Mouse (Mus musculus): Measurements from ENCODE around the gene L2hgdh.

The L2hgdh gene

DNA sequence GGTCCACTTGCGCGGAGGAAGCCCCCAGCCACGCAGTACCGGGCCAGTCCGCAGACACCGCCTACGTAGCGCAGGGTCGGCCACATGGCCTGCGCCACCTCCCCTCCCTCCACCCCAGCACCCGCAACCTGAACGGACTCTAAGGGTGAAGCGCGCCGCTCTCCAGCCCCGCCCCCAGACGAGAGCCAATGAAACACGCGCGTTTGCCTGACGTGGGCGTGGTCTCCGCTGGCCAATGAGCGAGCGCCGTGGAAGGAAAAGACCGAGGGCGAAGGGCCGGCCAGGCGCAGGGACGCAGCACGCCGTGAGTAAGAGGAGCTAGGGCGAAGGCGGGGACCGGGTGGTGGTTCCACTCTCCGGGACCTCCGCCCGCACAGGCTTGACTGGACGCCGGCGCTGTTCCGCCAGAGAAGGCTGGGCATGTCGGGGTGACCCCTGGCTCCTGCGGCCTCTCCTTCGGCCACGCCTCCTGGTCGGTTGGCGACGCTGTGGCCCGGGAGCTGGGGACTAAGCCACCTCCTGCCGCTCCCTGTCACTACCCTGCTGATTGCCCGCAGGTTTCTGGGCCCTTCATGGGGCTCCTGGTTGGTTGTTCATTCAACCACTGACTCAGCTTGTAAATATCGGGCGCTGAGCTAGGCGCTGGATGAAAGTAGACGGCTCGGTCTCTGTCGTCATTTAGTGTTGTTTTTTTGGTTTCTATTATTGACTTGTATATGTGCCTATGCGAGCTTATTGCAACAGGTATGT lies at the start of gene L2hgdh, which contains the start of gene Atp5s:
Gene L2hgdh, minus strand, starts transcription at position 163 of the 750 bp plus-strand sequence.
Gene Atp5s, plus strand, starts transcription at position 240 of the 750 bp plus-strand sequence.
- peak; percentile 93 for DNase-seq

DNA sequence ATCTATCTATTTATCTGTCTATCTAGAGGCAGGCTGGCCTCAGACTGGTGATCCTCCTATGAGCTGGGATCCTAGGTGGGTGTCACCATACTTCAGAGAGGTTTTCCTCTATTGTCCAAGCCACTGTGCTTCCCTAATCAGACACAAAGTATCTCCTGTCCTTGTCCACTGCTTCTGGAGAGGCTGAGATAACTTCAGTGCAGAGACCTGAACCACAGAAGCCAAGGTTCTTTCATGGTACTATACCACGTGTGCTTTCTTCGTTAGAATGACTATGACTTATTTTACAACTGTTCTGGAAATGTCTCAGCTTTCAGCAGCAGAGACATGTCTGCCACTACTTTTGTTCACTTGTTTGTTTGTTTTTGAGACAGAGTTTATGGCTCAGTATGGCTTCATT lies 44.2 kb upstream of the L2hgdh start:
- DNase-seq = no peak

DNA sequence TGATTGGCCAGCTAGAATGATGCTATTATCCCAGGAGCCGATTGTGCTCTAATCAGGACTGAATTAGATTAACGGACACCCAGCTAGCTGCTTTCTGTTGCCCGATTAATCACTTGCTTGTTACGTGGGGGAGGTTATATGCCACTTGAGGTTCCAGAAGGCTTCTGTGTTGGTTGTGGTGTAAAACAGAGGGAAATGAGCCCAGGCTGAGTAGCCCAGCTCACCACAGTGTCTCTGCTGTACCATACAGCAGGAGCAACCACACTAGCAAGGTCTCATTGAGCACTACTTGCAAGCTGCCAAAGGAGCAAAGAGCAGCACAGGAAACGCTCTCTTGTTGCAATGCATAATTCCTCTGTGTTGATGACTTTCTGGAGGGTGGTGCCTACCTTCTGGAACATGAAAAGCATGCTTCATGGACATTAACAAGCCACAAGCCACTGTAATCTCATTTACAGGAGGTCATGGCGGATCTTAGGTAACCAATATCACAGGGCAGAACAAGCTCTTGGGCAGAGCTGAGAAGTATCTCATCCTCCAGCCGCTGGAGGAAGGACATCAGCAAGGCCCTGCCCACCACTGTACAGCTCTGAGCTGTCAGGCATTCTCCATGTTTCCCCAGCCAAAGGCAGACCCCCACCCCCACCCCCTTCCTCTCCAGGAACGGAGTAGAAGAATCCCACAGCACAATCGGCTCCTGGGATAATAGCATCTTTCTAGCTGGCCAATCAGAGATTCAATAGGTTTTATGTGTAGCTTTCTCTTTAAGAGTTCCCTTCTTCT lies 43.0 kb upstream of the L2hgdh start:
- DNase-seq = no peak

DNA sequence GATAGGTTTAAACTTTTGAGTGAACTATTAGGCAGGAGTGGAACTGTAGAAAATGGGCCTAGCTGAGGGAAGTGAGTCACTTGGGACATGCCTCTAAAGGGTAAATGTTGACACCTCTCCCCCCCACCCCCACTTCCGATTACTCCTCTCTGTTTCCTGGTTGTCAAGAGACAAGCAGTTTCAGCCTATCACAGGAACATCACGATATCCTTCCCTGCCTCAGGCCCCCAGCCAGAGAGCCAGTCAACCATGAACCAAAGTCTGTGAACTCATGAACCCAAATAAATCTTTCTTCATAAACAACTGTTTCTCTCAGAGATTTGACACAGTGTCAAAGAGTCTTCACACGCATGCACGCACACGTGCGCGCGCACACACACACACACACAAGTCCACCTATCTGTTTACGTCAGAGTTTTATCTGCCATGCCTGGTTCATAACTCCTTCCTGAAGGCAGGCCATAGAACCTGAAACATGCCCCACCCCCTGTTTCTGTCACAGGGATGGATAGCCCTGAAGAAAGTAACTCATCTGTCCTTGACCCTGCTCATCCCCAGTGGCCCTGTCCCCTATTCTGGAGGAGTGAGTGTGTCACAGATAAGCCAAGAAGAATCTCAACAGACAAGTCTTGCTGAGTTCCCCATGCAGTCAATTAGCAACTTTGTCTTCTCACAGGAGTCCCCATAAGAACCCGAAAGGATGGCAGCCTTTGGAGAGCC lies 41.7 kb upstream of the L2hgdh start:
- DNase-seq = no peak

DNA sequence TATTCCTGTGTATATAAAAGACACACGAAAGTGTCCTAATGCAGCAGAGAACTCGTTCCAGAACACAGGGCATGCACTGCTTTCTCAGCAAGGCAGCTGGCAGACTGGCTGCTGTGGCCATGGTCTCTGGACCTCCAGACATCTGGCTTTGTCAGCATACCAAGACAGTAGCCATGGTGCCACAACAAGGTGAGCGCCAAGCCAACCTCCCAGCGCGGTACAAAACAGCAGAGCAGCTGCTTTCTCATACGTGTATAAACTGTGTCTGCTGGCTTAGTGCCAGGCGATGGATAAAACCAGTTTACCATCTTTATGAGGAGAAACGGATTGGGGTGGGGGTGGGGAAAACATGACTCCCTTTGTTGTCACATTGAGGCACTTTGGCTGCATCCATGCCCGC lies 40.9 kb upstream of the L2hgdh start:
- no peak for DNase-seq

DNA sequence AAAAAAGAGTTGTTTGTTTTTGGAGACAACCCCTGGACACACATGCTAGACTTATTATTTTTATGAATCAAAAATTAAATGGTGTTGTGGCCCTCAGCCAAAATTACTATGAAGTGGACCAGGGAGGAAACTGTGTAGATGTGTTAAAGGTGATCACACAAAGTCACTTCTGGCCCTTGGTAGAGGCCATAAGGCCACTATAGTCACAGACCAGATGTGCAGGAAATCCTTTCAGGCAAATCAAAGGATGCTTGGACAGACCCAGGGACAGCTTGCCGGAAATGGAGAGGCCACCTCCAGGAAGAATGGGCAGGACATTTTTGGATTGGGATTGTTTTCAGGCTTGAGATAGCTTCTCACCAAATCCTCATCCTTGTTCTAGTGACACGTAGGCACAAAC lies 36.9 kb upstream of the L2hgdh start:
- DNase-seq = no peak

DNA sequence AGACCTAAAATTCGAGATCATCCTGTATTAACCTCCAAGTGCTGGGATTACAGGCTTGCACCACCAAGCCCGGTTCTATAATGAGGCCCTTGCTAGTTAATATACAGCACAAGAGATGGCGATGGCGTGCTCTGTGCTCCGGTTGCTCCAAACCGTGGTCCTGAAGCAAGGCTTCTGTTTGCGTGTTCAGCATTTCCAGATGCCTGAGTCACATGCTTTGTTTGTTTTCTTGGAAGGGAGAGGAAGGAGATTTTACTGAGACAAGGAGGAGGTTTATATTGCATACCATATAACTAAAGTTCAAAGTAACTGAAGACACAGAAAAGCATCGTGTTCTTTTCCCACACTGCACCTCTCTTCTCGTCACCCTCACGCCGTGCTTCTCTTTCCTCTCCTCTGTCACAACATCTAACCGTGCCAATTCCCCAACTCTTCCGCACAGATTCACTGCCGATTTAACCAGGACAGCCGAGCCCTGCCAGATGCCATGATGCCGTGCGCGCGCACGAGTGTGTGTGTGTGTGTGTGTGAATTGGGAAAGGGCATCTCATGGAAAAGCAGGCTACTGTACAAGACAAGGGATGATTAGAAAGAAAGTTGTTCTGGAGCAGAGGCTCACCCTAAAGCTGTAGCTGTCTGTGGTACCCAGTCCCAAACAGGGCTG lies 36.2 kb upstream of the L2hgdh start:
- DNase-seq = no peak

DNA sequence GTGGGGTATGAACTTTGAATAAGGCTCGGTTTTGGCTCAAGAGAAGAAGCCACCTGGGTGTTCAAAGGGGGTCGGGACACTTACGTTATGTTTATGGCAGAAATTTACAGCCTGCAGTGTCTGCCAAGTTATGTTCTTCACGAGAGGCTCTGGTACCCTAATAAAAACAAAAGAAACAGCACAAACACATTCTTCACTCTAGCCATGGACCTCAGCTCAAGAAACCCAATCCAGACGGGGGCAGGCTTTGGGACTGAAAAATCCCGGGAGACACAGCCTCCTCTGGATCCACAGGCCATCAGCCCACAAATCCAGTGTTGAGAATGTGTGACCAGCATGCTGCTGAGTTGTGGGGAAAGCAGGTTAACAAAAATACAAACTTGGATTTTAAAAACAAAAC lies 35.3 kb upstream of the L2hgdh start:
- DNase-seq = no peak

DNA sequence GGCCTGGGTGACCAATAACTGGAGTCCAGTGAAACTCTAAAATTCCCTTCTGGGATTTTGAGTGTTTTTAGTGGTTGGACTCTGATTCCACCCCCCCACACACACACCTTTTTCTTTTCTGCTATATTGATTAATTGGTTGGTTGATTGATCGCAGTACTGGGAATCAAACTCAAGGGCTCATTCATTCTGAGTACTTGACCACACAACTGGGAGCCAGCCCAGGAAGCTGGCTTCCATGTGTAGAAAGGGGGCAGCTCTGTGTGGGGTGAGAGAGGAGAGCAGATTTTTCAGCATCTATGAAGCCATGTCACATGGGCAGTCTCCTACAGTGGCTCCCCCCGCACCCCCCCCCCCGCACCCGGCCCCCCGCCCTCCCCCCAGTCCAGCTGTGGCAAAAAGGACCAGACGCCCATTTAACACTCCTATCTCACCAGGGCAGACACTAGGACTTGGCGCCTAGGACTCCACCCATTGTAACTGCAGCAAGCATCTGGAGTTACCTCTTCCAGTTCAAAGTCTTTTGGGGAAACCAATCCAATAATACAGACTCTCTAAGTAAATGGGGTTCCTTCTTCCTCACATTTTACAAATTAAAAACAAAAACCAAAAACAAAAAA lies 34.7 kb upstream of the L2hgdh start:
- no peak for DNase-seq

DNA sequence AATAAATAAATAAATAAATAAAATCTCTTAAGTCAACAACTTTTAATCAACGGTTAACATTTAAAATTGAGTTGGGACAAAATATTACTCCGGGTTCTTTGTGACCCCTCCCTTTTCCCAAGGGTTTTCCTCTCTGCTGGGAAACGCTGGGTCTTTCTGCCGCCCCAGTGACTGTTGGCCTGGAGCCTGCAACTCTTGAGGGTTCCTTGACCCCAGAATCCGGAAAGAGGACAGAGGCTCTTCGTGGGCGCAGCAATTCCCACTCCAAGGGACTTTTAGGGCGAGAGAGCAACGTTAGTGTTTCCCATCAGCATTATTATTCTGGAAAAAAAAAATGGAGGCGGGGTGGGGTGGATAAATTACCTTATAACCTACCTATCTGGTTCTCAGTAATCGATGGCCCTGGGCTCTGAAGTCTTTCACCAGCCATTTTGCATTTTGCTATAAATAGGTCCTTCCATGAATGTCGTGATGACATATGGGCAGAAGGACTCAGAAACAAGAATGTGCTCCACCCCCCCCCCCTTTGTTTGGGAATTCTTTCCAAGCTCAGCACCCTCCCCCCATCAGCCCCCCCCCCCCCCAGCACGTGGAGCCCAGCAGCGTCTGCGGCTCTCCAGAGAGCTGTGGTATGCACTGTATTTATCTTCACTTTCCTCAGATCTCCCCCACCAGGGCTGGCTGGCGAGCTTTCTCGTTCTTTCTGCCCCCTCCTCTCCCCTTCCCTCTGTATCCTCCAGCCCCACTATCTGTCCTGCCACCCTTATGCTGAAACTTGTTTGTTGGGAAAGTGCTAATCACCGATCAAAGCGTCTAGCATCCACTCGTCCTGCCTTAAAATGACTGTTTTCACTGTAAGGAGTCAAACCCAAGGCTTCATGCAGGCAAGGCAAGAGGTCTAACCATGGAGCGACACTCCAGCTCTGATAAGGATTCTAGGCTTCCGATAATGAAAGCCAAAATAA lies 33.8 kb upstream of the L2hgdh start:
- no peak for DNase-seq

DNA sequence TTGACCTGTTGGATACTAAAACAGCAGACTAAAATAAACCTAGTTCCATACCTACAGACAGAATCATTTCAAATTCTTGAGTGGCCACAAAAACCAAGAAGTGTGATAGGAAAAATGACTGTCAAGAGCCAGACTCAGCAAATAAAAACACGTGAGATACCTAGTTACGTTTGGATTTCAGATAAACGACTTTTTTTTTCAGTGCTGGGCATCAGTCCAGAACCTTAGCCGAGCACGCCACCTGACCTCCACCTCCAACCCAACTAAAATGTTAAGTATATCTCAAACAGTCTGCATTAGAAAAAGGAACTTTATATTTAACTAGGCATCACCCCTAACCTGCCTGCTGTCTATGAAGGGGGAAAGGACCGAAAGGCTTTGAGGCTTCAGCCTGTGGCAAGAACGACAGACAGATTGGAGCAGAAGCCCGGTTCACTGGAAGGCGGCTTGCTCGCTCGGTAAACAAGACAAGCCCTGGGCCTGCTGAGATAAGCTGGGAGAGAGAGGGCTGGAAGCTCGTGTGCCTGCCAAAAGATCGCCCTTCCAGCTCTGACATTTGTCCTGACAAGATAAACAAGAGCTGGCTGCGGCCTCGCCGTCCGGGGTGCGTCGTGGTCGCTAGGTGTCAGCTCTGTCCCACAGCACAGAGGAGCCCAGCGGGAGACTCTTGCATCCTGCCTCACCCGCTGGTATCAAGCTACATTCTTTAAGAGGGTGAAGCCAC lies 32.9 kb upstream of the L2hgdh start:
- DNase-seq = peak; percentile 62

DNA sequence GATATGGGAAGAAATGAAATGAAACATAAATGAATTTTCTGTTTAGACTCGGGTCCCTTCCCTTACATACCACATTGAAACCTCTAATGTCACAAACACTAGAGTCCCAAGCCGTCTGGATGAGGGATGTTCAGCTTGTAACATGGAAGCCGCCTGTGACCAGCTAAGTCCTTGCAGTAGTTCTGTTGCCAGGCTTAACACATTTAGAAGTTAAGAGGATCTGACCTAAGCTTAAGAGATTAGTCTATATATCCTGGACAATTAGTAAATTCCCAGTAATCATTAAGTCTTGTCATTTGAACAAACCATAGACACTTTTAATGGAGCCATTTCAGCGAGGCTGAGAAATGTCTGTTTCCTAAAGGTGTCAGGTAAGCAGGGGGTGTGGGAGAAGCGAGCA lies 31.3 kb upstream of the L2hgdh start:
- no peak for DNase-seq

DNA sequence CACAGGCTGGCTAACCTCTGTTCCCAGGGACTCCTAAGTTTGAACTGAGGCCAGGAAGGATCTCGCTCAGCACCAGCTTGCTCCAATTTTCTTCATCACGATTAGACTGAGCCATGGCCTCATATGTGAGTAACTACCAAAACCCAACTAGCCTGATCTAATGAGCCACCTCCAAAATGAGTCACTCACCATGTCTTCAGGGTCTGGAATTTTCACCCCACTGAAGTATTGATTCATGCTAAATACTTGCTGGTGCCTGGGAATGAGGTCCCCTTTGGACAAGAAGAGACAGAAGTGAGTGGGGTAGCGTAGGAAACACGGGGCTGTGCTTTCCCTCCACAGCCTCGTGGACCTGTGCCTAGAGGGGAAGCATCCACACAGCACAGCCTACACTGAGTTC lies 29.3 kb upstream of the L2hgdh start:
- DNase-seq = no peak

DNA sequence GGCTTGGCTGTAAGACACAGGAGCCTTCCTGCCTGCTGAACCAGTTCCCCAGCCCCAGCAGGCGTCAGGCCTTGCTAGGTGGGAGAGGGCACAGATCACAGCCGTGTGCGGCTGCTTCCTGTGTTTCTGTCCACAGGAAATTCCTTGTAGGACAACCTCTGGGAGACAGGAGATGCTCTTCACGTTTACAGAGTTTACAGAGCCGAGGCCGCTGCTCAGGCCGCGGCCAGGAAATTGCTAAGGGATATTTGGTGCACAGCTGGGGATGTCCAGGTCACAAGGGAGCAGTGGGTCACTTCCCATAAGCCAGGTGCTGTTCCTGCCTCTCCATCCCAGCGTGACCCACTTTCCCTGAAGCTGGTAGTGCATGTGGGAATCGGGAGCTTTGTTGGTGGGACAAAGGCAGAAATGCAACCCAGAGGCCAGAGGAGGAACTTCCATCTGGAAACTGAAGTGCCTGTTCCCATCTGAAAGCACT lies 27.2 kb upstream of the L2hgdh start:
- DNase-seq = no peak

DNA sequence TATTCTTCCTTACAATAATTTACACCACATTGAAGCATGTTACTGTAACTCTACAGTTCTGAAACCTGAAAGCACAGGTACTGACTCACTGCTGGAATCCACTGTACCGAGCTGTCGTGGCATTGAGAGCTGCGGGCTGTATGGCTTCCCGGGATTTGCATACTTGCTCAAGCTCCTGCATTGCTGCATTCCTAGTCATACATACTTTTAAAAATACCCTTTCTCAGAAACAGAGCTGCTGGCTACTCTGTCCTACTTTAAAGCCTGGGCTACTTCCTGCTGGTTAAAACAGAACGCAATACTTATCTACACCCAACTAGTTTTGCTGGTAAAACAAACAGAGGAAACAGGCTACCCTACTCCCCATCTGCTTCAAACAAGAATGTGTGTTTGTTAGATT lies 19.5 kb upstream of the L2hgdh start:
- DNase-seq = no peak

DNA sequence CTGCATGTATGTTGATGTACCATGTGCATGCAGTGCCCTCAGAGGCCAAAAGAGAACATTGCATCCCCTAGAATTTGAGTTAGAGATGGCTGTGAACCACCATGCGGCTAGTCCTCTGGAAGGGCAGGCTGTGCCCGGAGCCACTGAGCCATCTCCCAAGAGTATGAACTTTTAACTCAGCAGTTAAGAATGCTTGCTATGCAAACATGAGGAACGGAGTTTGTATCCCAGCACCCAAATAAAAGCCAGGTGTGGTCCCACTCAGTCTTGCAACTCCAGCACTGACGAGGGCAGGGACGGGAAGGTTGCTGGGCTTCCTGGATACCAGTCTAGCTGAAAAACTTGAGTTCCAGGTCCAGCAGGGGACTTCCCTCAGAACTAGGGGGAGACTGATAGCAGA lies 17.3 kb upstream of the L2hgdh start:
- no peak for DNase-seq

DNA sequence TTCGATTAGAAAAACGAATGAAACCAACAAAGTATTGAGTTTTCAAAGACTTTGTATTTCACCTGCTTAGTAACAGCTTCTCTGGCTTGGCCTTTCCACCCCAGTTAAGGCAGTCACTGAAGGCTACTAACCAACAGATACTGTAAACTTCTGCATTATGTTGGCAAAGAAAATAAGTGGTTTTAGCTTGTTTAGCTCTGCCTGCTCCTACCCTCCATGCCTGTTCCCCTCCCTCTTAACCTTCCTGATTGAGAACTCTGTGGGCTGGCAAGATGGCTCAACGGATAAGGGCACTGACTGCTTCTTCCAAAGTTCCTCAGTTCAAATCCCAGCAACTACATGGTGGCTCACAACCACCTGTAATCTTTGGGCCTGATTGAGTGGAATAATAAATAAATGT lies 9.2 kb upstream of the L2hgdh start:
- no peak for DNase-seq

DNA sequence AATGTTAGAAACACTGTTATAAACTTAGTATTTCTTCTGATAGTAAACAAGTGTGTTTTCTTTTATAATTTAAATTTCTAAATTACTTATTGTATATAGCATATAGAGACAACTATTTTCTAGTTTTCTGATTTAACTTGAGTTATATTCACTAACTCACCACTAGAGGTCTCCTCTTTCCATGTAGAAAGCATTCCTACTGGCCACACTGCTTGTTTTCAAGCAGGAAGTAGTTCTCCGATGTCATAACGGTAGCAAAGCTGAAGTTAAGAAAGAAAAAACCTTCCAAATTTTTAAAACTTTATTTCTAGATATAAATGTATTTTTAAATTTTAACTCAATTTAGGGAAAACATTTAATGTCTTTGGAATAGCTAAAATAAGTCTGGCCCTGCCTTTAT lies 8.8 kb upstream of the L2hgdh start:
- no peak for DNase-seq

DNA sequence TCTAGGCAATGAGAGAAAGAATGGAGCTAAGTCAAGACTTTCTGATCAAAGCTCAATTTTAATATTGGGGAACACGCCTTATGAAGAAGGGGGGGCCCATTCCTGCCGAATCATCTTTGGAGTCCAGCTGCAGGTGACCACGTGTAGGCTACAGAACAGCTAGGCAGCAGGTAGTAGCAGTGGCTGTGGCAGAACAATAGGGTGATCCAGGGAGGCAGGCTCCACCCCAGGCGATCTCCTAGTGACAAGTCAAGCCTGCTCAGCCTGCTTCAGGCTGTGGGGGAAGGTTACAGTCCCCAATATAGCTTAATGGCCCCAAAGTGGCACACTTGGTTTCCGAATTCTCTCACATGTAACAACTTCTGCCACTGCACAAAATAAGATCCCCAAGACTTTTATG lies 7.5 kb upstream of the L2hgdh start:
- DNase-seq = no peak

DNA sequence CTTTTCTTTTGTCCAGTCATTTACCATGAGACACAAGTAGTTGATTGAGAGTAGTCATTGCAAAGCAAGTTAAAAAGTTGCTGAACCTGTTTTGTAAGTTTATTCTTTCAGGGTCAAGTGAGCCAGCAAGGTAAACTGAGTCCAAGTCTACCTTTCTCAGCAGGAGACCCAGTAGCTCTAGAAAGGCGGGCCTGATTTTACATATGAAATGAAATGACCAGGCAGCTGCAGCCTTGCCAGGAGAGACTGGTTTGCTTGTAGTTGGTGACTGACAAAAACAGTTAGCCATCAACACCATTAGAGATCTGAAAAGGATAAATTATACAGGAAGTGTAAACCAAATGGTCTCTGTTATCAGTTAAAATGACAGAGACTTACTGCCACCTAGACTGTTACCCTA lies 5.6 kb upstream of the L2hgdh start:
- no peak for DNase-seq

DNA sequence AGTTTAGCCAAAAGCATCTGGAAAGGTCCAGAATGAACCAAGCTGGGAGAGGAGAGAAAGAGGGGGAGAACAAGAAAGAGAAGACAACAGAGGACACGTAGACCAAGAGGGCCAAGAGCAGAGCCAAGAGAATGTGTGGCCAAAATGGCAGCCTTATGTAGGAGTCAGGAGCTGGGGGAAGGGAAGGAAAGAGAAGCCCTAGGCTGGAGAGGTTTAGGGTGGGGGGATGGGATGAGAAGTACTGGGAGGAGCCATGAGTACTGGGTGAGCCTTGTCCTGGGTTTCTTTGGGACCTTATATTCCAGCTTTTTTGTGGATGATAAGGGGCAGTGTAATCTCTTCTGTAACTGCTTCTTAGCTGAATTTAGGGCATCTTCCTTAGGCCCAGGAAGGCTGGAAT lies 4.6 kb upstream of the L2hgdh start:
- DNase-seq = no peak
